Mouse (Mus musculus): ENCODE data around the gene Itpr1. TPM values are rescaled to one million over a fixed set of nuclear protein-coding genes. Genes with fewer than 3 reads are reported as not detected.

Gene Itpr1
- polyA plus RNA-seq, 1 experiment, result 64.6 TPM

- no peak for DNase-seq (ENCODE audit: low spot score)
Observed at GRCm38 (mm10) chr6:108467597-108467996, 254.7 kb downstream of the Itpr1 start.

- DNase-seq (ENCODE audit: low spot score), result no peak
Observed at GRCm38 (mm10) chr6:108468226-108468825, 255.4 kb downstream of the Itpr1 start.

GRCm38 (mm10) chr6:108471878-108472277 is 259.0 kb downstream of the Itpr1 start:
- DNase-seq (ENCODE audit: low spot score), result no peak

GRCm38 (mm10) chr6:108472748-108473147 is 259.9 kb downstream of the Itpr1 start:
- DNase-seq (ENCODE audit: low spot score), result no peak

GRCm38 (mm10) chr6:108476797-108477235 is 263.9 kb downstream of the Itpr1 start:
- DNase-seq (ENCODE audit: low spot score), result peak; percentile 54

GRCm38 (mm10) chr6:108477602-108478001 is 264.7 kb downstream of the Itpr1 start:
- DNase-seq (ENCODE audit: low spot score), result no peak

GRCm38 (mm10) chr6:108481190-108481589 is 268.3 kb downstream of the Itpr1 start:
- no peak for DNase-seq (ENCODE audit: low spot score)

GRCm38 (mm10) chr6:108482464-108482863 is 269.6 kb downstream of the Itpr1 start:
- no peak for DNase-seq (ENCODE audit: low spot score)

- DNase-seq (ENCODE audit: low spot score), result no peak
Observed at GRCm38 (mm10) chr6:108486212-108486992, 273.5 kb downstream of the Itpr1 start.

- no peak for DNase-seq (ENCODE audit: low spot score)
Observed at GRCm38 (mm10) chr6:108487300-108487835, 274.5 kb downstream of the Itpr1 start.

- DNase-seq (ENCODE audit: low spot score), result no peak
Observed at GRCm38 (mm10) chr6:108488250-108488649, 275.4 kb downstream of the Itpr1 start.

- no peak for DNase-seq (ENCODE audit: low spot score)
Observed at GRCm38 (mm10) chr6:108491969-108492368, 279.1 kb downstream of the Itpr1 start.

GRCm38 (mm10) chr6:108493753-108494152 is 280.9 kb downstream of the Itpr1 start:
- no peak for DNase-seq (ENCODE audit: low spot score)

GRCm38 (mm10) chr6:108494185-108494804 is 281.4 kb downstream of the Itpr1 start:
- DNase-seq (ENCODE audit: low spot score), result no peak

GRCm38 (mm10) chr6:108494994-108495393 is 282.1 kb downstream of the Itpr1 start:
- DNase-seq (ENCODE audit: low spot score), result no peak

GRCm38 (mm10) chr6:108498070-108498469 is 285.2 kb downstream of the Itpr1 start:
- DNase-seq (ENCODE audit: low spot score), result no peak

GRCm38 (mm10) chr6:108503651-108504050 is 290.8 kb downstream of the Itpr1 start:
- no peak for DNase-seq (ENCODE audit: low spot score)

- no peak for DNase-seq (ENCODE audit: low spot score)
Observed at GRCm38 (mm10) chr6:108504717-108505116, 291.8 kb downstream of the Itpr1 start.

- no peak for DNase-seq (ENCODE audit: low spot score)
Observed at GRCm38 (mm10) chr6:108506161-108506560, 293.3 kb downstream of the Itpr1 start.

- no peak for DNase-seq (ENCODE audit: low spot score)
Observed at GRCm38 (mm10) chr6:108507337-108507736, 294.4 kb downstream of the Itpr1 start.

- DNase-seq (ENCODE audit: low spot score), result no peak
Observed at GRCm38 (mm10) chr6:108509320-108509719, 296.4 kb downstream of the Itpr1 start.

GRCm38 (mm10) chr6:108510101-108510500 is 297.2 kb downstream of the Itpr1 start:
- no peak for DNase-seq (ENCODE audit: low spot score)

- DNase-seq (ENCODE audit: low spot score), result no peak
Observed at GRCm38 (mm10) chr6:108512097-108512496, 299.2 kb downstream of the Itpr1 start.

Measured in urinary bladder, adult 2 months (tissue).